Mouse (Mus musculus): Measurements from ENCODE around the gene Rps6ka3. TPM values are rescaled to one million over a fixed set of nuclear protein-coding genes. Genes with fewer than 3 reads are reported as not detected.

Gene Rps6ka3
- polyA plus RNA-seq, 1 experiment from 2014 or later = 8.9 TPM

DNA sequence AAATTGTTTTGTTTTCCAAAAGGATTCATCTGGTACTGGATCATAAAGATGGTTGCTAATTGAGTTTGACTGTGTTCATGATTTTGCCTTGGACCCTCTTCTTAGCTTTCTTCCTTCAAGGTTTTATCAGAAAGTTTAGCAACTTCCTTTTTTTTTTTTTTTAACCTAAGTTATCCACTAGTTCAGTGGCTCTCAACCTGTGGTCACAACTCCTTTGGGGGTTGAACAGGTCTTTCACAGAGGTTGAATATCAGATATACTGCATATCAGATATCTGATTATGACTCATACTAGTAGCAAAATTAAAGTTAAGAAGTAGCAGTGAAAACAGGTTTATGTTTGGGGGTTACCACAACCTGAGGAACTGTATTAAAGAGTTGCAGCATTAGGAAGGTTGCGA, 85.8 kb downstream of the Rps6ka3 start:
- Histone ChIP-seq H3K4me3 (ENCODE audit: low read depth, low read length) (no peak overlapping the region), H3K27me3 (ENCODE audit: control insufficient read depth, insufficient read depth, low read length) (no peaks in the 10 kb centered on the region), H3K4me1 (replicated peaks; ENCODE audit: control insufficient read depth, insufficient read depth, low read length) (no peaks in the 10 kb centered on the region), H3K9ac (ENCODE audit: low read depth, low read length) (no peak overlapping the region), H3K36me3 (ENCODE audit: control insufficient read depth, insufficient read depth, low read length) (no peaks in the 10 kb centered on the region), H3K4me2 (replicated peaks; ENCODE audit: low read depth, low read length) (no peak overlapping the region), H3K9me3 (ENCODE audit: control insufficient read depth, low read length) (no peaks in the 10 kb centered on the region), H3K27ac (ENCODE audit: low read depth, low read length) (no peak overlapping the region)
- DNase-seq (ENCODE audit: low spot score) (no peak), ATAC-seq (ENCODE audit: low FRiP score) (no peak)
- 91% methylated on average over 1 of the region's 1 CpGs for WGBS

DNA sequence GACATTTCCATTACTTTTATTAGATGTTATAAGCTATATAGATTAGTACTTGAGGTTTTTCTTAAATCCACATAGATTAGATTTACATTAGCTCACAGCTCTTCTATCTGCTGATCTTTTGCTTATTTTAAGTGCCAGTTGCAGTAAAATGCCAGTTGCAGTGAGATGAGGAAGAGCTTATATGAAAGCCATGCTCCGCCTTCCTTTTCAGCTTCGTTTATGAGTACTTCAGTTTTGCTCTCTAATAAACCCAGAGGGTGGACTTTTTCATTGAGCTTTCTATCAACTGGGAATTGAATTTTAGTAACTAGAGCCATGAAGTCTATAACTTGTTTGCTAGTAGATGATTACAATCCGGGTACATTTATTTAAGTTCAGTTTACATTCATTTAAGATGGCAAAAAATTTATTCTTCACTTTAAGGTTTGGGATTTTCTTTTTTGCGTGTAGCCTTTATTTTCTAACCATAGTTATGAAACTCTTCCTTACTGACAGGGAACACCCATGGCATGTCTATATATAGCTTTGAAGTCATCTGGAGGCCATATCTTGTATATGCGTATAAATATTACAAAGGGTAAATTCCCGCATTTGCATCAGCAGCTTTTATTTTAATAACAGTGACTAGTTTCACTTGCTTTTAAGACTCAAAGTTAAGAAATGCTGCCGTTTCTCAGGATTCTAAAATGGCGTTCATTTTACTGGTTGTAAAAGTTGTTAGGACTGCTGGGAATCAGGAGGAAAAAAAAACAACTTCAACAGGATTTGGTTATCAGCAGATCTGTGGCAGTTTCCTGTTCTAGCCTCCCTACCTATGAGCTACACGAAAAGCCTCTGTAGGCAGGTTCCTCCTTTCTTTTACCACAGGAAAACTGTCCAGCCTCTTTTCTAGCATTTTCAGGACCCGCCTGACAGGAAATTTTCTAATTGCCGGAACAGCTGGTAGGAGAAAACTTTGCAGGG, 92.5 kb downstream of the Rps6ka3 start:
- 85% methylated on average over 11 of the region's 11 CpGs for WGBS
- ATAC-seq (ENCODE audit: low FRiP score) (no peak), DNase-seq (ENCODE audit: low spot score) (no peak)
- H3K27ac ChIP-seq (ENCODE audit: low read depth, low read length) = no peak overlapping the region
- no peaks in the 10 kb centered on the region for H3K36me3 ChIP-seq (ENCODE audit: control insufficient read depth, insufficient read depth, low read length)
- H3K4me2 ChIP-seq (replicated peaks; ENCODE audit: low read depth, low read length) = no peak overlapping the region
- H3K4me1 ChIP-seq (replicated peaks; ENCODE audit: control insufficient read depth, insufficient read depth, low read length) = no peaks in the 10 kb centered on the region
- no peak overlapping the region for H3K9ac ChIP-seq (ENCODE audit: low read depth, low read length)
- no peak overlapping the region for H3K4me3 ChIP-seq (ENCODE audit: low read depth, low read length)
- no peaks in the 10 kb centered on the region for H3K27me3 ChIP-seq (ENCODE audit: control insufficient read depth, insufficient read depth, low read length)
- H3K9me3 ChIP-seq (ENCODE audit: control insufficient read depth, low read length) = no peaks in the 10 kb centered on the region

DNA sequence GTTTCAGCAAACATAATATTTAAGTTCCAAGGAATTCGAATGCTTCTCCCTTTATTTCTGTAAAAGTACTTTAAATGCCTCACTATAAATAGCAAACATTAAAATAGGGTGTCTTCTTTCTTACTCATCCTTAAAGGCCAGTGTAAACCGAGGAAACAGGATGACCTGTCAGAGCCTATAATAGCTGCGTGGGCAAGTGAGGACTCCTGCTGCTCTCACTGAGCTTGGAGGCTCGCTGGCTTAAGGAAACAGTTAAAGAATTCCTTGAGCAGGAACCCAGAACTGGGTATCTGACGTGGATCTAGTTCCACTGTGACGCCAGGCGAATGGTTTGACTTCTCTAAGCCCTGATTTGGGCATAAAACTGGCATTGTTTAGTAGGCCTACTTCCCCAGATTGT, 105.2 kb downstream of the Rps6ka3 start:
- no peaks in the 10 kb centered on the region for H3K36me3 ChIP-seq (ENCODE audit: control insufficient read depth, insufficient read depth, low read length)
- no peak overlapping the region for H3K4me2 ChIP-seq (replicated peaks; ENCODE audit: low read depth, low read length)
- DNase-seq (ENCODE audit: low spot score) (no peak), ATAC-seq (ENCODE audit: low FRiP score) (no peak)
- H3K4me3 ChIP-seq (ENCODE audit: low read depth, low read length) = no peak overlapping the region
- H3K9me3 ChIP-seq (ENCODE audit: control insufficient read depth, low read length) = no peaks in the 10 kb centered on the region
- H3K27me3 ChIP-seq (ENCODE audit: control insufficient read depth, insufficient read depth, low read length) = no peaks in the 10 kb centered on the region
- H3K27ac ChIP-seq (ENCODE audit: low read depth, low read length) = no peak overlapping the region
- H3K4me1 ChIP-seq (replicated peaks; ENCODE audit: control insufficient read depth, insufficient read depth, low read length) = no peaks in the 10 kb centered on the region
- WGBS = 71% methylated on average over 7 of the region's 7 CpGs
- H3K9ac ChIP-seq (ENCODE audit: low read depth, low read length) = no peak overlapping the region

DNA sequence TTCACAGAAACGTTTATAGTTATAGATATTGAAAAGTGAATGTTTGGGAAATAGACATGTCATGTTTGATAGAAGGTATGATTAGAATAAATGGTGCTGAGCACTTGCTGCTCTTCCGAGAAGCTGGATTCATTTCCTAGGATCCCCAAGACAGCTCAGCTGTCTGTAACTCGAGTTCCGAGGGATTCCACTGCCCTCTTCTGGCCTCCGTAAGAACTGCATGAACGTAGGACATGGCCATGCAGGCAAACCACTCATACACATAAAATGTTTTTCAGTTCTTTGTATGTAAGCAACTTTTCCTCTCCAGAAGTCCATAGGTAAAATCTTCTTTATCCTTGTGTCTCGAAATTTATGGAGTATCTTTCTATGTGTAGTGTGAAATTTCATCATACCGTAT, 111.2 kb downstream of the Rps6ka3 start:
- Histone ChIP-seq H3K9me3 (ENCODE audit: control insufficient read depth, low read length) (no peaks in the 10 kb centered on the region), H3K27ac (ENCODE audit: low read depth, low read length) (no peak overlapping the region), H3K4me1 (replicated peaks; ENCODE audit: control insufficient read depth, insufficient read depth, low read length) (no peaks in the 10 kb centered on the region), H3K27me3 (ENCODE audit: control insufficient read depth, insufficient read depth, low read length) (no peaks in the 10 kb centered on the region), H3K4me2 (replicated peaks; ENCODE audit: low read depth, low read length) (no peak overlapping the region), H3K9ac (ENCODE audit: low read depth, low read length) (no peak overlapping the region), H3K4me3 (ENCODE audit: low read depth, low read length) (no peak overlapping the region), H3K36me3 (ENCODE audit: control insufficient read depth, insufficient read depth, low read length) (no peaks in the 10 kb centered on the region)
- peak; percentile 72 for DNase-seq (ENCODE audit: low spot score)
- 30% methylated on average over 8 of the region's 8 CpGs for WGBS
- no peak for ATAC-seq (ENCODE audit: low FRiP score)

DNA sequence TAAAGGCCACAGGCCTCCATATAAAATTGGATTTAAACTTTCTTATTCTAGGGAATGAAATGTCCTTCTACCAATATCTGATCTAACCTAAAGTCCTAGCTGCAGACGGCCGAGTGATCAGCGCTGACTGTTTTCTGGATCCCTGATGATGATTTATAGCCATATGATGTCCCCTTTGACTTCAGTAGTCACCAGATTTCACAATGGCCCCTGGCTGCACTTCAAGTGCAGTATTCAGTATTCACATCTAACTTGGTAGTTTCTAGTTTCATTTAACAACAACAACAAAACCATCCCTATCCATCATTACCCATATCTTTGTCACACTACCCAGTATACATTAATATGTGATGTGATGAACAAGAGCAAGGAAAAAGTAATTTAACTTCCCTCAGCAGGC, 154.4 kb downstream of the Rps6ka3 start:
- DNase-seq (ENCODE audit: low spot score) (no peak), ATAC-seq (ENCODE audit: low FRiP score) (no peak)
- Histone ChIP-seq H3K4me2 (replicated peaks; ENCODE audit: low read depth, low read length) (no peak overlapping the region), H3K36me3 (ENCODE audit: control insufficient read depth, insufficient read depth, low read length) (no peaks in the 10 kb centered on the region), H3K27ac (ENCODE audit: low read depth, low read length) (no peak overlapping the region), H3K4me1 (replicated peaks; ENCODE audit: control insufficient read depth, insufficient read depth, low read length) (no peaks in the 10 kb centered on the region), H3K9me3 (ENCODE audit: control insufficient read depth, low read length) (no peaks in the 10 kb centered on the region), H3K9ac (ENCODE audit: low read depth, low read length) (no peak overlapping the region), H3K4me3 (ENCODE audit: low read depth, low read length) (no peak overlapping the region), H3K27me3 (ENCODE audit: control insufficient read depth, insufficient read depth, low read length) (no peaks in the 10 kb centered on the region)
- 86% methylated on average over 3 of the region's 3 CpGs for WGBS

DNA sequence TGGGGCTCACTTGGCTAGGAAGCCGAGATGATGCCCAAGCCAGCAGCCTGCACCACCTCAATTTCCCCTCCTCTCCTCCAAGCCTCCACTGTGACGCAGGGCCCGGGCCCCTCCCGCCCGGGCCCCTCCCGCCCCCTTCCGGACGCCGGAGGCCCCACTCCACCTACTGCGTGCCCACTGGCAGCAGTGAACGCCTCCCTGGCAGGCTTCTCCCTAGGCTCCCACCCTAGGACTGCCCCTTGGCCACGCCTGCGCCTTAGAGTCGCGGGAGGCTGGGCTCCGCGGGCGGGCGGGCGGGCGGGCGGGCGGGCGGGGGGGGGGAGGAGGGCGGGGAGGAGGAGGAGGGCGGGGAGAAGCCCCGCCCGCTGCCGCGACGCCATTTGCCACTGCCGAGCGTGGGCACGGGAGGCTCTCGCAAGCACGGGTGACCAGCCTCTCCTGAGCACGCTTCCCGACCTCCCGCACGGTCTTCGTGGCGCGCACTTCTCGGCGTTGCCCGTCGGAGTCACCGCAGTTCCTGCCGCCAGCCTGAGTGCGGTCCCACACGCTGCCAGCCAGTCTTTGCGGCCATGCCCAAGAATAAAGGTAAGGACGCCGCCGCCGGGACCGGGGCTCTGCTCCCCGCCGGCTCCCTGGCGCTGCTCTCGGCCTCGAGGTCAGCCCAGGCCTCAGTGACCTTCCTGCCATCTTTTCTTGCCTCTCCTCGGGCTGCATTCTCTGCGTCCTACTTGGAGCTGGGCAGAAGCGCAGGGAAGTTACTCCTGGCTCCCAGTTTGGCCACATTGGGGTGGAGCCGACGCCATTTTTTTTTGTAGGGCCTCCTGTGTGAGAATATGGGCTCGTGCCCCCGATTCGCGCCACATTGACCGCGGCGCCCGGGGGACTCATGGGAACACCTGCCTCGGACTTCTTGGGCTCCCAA, 162.0 kb downstream of the Rps6ka3 start, which contains the start of gene Eif1ax:
Eif1ax (plus strand) TSS at position 348 of the 922 bp plus-strand sequence.
- peak within 1 kb of the TSS; percentile 36 for H3K4me2 ChIP-seq (replicated peaks; ENCODE audit: low read depth, low read length)
- peak within 1 kb of the TSS; percentile 62 for H3K9ac ChIP-seq (ENCODE audit: low read depth, low read length)
- H3K27me3 ChIP-seq (ENCODE audit: control insufficient read depth, insufficient read depth, low read length) = no peaks in the 10 kb centered on the region
- ATAC-seq (ENCODE audit: low FRiP score) = peak; percentile 98
- peak; percentile 69 for DNase-seq (ENCODE audit: low spot score)
- no peaks in the 10 kb centered on the region for H3K9me3 ChIP-seq (ENCODE audit: control insufficient read depth, low read length)
- peak within 1 kb of the TSS; percentile 63 for H3K4me3 ChIP-seq (ENCODE audit: low read depth, low read length)
- H3K4me1 ChIP-seq (replicated peaks; ENCODE audit: control insufficient read depth, insufficient read depth, low read length) = no peaks in the 10 kb centered on the region
- peak within 1 kb of the TSS; percentile 58; the same call in 1 of the 2 replicates for H3K27ac ChIP-seq (ENCODE audit: low read depth, low read length)
- WGBS = 22% methylated on average over 37 of the region's 76 CpGs
- H3K36me3 ChIP-seq (ENCODE audit: control insufficient read depth, insufficient read depth, low read length) = no peaks in the 10 kb centered on the region

DNA sequence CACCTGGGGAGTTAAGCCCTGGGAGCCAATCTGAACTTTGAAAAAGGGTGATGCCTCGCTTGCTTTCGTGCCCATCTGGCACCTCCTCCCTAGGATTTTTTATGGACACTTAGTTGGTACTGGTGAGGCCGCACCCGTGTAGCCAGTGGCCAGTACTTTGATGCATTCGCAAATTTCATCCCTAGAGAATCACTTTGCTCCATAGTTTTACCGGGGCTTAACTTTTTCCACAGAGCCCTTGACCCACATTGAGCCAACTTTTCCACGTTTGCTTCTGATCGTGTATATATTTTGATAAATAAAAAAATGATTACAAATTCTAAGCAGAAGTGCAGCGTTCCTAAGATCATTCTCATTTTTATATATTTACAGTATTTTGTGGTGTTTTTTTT, 162.6 kb downstream of the Rps6ka3 start:
- H3K9ac ChIP-seq (ENCODE audit: low read depth, low read length) = peak overlapping the region; percentile 62
- no peaks in the 10 kb centered on the region for H3K27me3 ChIP-seq (ENCODE audit: control insufficient read depth, insufficient read depth, low read length)
- H3K36me3 ChIP-seq (ENCODE audit: control insufficient read depth, insufficient read depth, low read length) = no peaks in the 10 kb centered on the region
- H3K4me1 ChIP-seq (replicated peaks; ENCODE audit: control insufficient read depth, insufficient read depth, low read length) = no peaks in the 10 kb centered on the region
- DNase-seq (ENCODE audit: low spot score) = no peak
- 0 out of 2 replicates have a peak overlapping the region, but pooled peaks have one; percentile 58 for H3K27ac ChIP-seq (ENCODE audit: low read depth, low read length)
- peak overlapping the region; percentile 63 for H3K4me3 ChIP-seq (ENCODE audit: low read depth, low read length)
- H3K9me3 ChIP-seq (ENCODE audit: control insufficient read depth, low read length) = no peaks in the 10 kb centered on the region
- peak; percentile 3; the same call in 1 of the 2 replicates for ATAC-seq (ENCODE audit: low FRiP score)
- peak overlapping the region; percentile 36 for H3K4me2 ChIP-seq (replicated peaks; ENCODE audit: low read depth, low read length)
- WGBS = 18% methylated on average over 9 of the region's 9 CpGs

DNA sequence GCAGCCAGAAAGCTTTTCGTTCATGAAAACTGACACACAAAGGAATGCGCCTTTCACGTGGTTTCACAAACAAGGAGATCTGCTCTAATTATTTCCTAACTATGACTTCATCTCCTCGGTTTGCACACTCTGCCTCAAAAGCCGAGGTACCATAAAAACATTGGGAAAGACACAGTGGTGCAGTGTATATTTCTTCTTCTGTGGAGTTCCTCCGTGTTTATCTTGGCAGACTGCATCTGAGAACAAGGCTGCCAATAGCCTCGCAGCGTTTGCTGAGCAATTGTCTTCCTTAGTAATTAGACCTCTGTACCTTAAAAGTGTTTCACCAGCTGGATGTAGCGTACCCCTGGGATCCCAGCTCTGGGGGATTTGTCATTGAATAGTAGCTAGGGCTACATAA, 177.0 kb downstream of the Rps6ka3 start:
- Histone ChIP-seq H3K4me3 (ENCODE audit: low read depth, low read length) (no peak overlapping the region), H3K27ac (ENCODE audit: low read depth, low read length) (no peak overlapping the region), H3K9me3 (ENCODE audit: control insufficient read depth, low read length) (no peaks in the 10 kb centered on the region), H3K9ac (ENCODE audit: low read depth, low read length) (no peak overlapping the region), H3K4me1 (replicated peaks; ENCODE audit: control insufficient read depth, insufficient read depth, low read length) (no peaks in the 10 kb centered on the region), H3K36me3 (ENCODE audit: control insufficient read depth, insufficient read depth, low read length) (0 out of 2 replicates have a peak, but pooled peaks cover 2% of the 10 kb centered on the region), H3K4me2 (replicated peaks; ENCODE audit: low read depth, low read length) (no peak overlapping the region), H3K27me3 (ENCODE audit: control insufficient read depth, insufficient read depth, low read length) (no peaks in the 10 kb centered on the region)
- no peak for DNase-seq (ENCODE audit: low spot score)
- no peak for ATAC-seq (ENCODE audit: low FRiP score)
- WGBS = 88% methylated on average over 9 of the region's 9 CpGs
